Mouse (Mus musculus) embryonic facial prominence, embryonic 10.5 days (tissue): ENCODE measurements around the gene Cysltr1. TPM values are rescaled to one million over a fixed set of nuclear protein-coding genes. Genes with fewer than 3 reads are reported as not detected.

Experiments used
- DNase-seq: peaks from one replicate; pipeline ENCODE4 v3.0.0-alpha.2; 2017; ENCODE audit warnings: low spot score
- H3K27ac ChIP-seq: fragments of 300-500 bp; sonication (generic); replicated peaks from 2 replicates; pipeline ENCODE4 v1.5.1; 2016; ENCODE audit warnings: mild to moderate bottlenecking
- H3K27me3 ChIP-seq: fragments of 300-500 bp; sonication (generic); replicated peaks from 2 replicates; pipeline ENCODE4 v1.6.1; 2016; ENCODE audit warnings: low read depth, mild to moderate bottlenecking; ENCODE audit not compliant: poor library complexity, severe bottlenecking
- H3K36me3 ChIP-seq: fragments of 300-500 bp; sonication (generic); replicated peaks from 2 replicates; pipeline ENCODE4 v1.6.1; 2016; ENCODE audit warnings: mild to moderate bottlenecking, moderate library complexity
- H3K4me1 ChIP-seq: fragments of 300-500 bp; sonication (generic); 2 replicates; pipeline ENCODE4 v1.6.1; 2016
- H3K4me3 ChIP-seq: fragments of 300-500 bp; sonication (generic); 2 replicates; pipeline ENCODE4 v1.5.1; 2016; ENCODE audit warnings: mild to moderate bottlenecking, moderate library complexity
- H3K9me3 ChIP-seq: fragments of 300-500 bp; sonication (generic); 2 replicates; pipeline ENCODE4 v1.6.1; 2016; ENCODE audit warnings: mild to moderate bottlenecking
- WGBS: fragments of 180-500 bp; shearing (Covaris S2); methylation state at CpG from one replicate; pipeline ENCODE4 v1.1.7; 2016; 5-methylcytosine and 5-hydroxymethylcytosine counted together
- polyA plus RNA-seq: library from polyadenylated mRNA; unstranded; fragments of >200 nt; fragmentation: Nextera tagmentation; extraction: Ambion mirVana; gene quantifications from 2 replicates; pipeline ENCODE4 v1.2.1, GENCODE M21; 2016

Gene Cysltr1
- polyA plus RNA-seq, 1 experiment from 2014 or later = 1.7 TPM

- no peak overlapping the region for H3K4me3 ChIP-seq
- H3K27me3 ChIP-seq = 0 out of 2 replicates have a peak, but pooled peaks cover 3% of the 10 kb centered on the region
- no peaks in the 10 kb centered on the region for H3K36me3 ChIP-seq
- H3K4me1 ChIP-seq = no peaks in the 10 kb centered on the region
- no peaks in the 10 kb centered on the region for H3K9me3 ChIP-seq
- 81% methylated on average over 2 of the region's 2 CpGs for WGBS
- DNase-seq = no peak
- no peak overlapping the region for H3K27ac ChIP-seq
Observed at GRCm38 (mm10) chrX:106555457-106555856, 48.0 kb downstream of the Cysltr1 start.

DNA sequence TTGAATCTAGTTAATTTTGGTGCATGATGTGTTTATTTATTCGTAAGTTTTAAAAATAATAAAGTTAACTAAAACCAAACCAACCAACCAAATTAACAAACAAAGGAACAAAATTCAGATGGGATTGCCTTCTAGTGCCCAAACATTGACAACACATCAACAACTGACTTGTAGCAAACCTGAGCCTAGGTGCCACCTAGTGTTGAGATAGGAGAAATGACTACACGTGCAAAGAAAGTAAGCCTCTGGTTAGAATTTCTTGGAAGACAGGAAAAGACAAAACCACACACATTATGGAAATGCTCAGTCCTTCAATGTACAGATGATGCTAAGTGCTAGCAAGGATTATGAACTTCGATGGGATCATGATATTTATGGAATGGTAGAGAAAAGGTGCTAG lies 67.1 kb downstream of the Cysltr1 start:
- H3K4me1 ChIP-seq = no peaks in the 10 kb centered on the region
- 37% methylated on average over 3 of the region's 3 CpGs for WGBS

More for the DNA sequence above, 67.1 kb downstream of the Cysltr1 start:
- H3K36me3 ChIP-seq = no peaks in the 10 kb centered on the region
- H3K9me3 ChIP-seq = no peaks in the 10 kb centered on the region
- no peak for DNase-seq
- no peaks in the 10 kb centered on the region for H3K27me3 ChIP-seq
- no peak overlapping the region for H3K4me3 ChIP-seq
- H3K27ac ChIP-seq = no peak overlapping the region

Other genes starting within 250 kb of the Cysltr1 start
- gene Fndc3c1, start 118.3 kb downstream of the Cysltr1 start, polyA plus RNA-seq = 110 and 140 TPM in 2 replicates
- gene Gm5127, start 20.5 kb downstream of the Cysltr1 start, polyA plus RNA-seq = 4.3 and 4.5 TPM in 2 replicates
- gene Rtl3, start 237.0 kb upstream of the Cysltr1 start, polyA plus RNA-seq = 1.4 and 3.8 TPM in 2 replicates